Mouse (Mus musculus): ENCODE measurements at regions not wholly inside any gene's neighbourhood (a gene's known extent, or its start where the extent isn't known, plus 50 kb on each side); places are given as distances from the start of the nearest gene placed in this dataset.

DNA sequence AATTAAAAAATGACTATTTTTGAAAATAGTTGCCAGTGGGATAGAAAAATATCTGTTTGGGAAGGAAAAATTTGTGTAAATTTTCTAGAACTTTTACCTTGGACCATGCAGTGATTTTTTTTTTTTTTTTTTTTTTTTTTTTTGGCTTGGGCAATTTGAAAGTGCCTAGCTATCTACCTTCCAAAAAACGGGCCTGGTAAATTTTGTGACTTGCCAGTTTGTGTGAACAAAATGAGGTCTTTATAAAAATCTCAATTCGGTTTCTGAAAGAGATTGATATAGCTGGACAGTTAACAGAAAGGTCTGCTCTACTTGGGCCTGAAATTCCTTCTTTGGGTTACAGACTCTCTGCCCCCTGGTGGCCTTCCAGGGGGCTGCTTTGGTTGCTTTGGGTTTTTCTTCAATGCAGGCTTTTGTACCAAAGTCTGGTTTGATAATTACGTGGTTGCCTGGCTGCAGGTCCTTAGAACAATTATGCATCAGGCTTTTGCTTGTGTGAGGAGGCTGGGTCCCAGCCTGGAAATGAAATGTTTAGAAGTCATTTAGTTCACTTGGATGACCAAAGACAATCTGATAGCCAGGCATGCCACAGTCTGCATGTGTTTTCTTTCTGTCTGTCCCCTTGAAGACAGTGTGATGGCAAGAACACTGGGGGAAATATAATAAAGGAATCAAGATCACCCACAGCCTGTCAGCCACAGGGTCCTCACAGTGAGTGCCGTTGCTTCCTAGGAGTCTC is 75.6 kb upstream of the Jazf1 start:
- peak; percentile 35 for DNase-seq

DNA sequence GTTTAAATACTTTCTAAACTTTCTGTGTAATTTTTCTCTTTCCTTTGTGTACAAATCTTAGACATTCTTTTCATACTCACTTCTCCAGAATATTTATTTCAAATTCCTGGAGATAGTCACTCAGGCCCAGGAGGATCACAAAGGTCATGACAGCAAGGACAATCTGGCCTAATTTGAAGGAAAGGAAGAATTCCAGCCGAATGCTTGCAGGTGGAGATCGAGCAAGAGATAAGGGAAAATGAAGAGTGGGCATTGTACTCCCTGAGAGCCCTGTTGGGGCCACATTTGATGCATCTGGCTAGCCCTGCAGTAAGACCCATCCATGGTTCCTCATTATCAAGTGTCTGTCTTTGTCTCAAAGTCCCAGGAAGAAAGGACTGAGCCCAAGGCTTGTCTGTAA is 66.0 kb upstream of the Jazf1 start:
- DNase-seq, result no peak

GRCm38 (mm10) chr6:53130717-53131330 is 62.4 kb upstream of the Jazf1 start:
- DNase-seq, result no peak

- no peak for DNase-seq
Observed at GRCm38 (mm10) chr6:53126776-53127175, 58.3 kb upstream of the Jazf1 start.

GRCm38 (mm10) chr6:53124800-53125450 is 56.5 kb upstream of the Jazf1 start:
- DNase-seq, result no peak

DNA sequence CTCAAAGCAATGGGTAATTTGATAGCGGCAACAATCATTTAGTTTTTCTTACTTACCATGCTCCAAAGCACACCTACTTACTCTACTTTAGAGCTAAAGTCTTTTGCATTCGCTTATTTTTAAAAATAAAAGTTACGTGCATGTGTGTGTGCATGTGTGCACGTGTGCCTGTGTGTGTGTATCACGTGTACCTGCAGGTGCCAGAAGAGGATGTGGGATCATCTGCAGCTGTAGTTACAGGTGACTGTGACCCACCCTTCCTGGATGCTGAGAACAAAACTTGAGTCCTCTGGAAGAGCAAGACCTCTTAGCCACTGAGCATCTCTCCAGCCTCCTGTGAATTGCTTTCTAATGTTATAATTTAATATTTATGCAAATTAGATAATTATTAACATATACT is 52.0 kb upstream of the Jazf1 start:
- no peak for DNase-seq

Measured in adrenal gland, postnatal 25 days (tissue).